Mouse (Mus musculus): ENCODE data around the gene Ttc26.

Ttc26 gene

GRCm38 (mm10) chr6:38381129-38381771 lies at the start of gene Ttc26:
Ttc26 (plus strand) TSS chr6:38381469.
- DNase-seq (ENCODE audit: low spot score) = peak; percentile 93

- no peak for DNase-seq (ENCODE audit: low spot score)
These were observed 46.0 kb upstream of the Ttc26 start for GRCm38 (mm10) chr6:38335264-38335663.

- no peak for DNase-seq (ENCODE audit: low spot score)
These were observed 44.0 kb upstream of the Ttc26 start for GRCm38 (mm10) chr6:38337166-38337705.

- no peak for DNase-seq (ENCODE audit: low spot score)
These were observed 43.3 kb upstream of the Ttc26 start for GRCm38 (mm10) chr6:38337951-38338350.

GRCm38 (mm10) chr6:38339078-38339477 lies 42.2 kb upstream of the Ttc26 start:
- DNase-seq (ENCODE audit: low spot score) = no peak

- peak; percentile 28 for DNase-seq (ENCODE audit: low spot score)
These were observed 39.3 kb upstream of the Ttc26 start for GRCm38 (mm10) chr6:38341751-38342665.

- DNase-seq (ENCODE audit: low spot score) = no peak
These were observed 38.6 kb upstream of the Ttc26 start for GRCm38 (mm10) chr6:38342666-38342992.

GRCm38 (mm10) chr6:38343581-38343980 lies 37.7 kb upstream of the Ttc26 start:
- DNase-seq (ENCODE audit: low spot score) = no peak

GRCm38 (mm10) chr6:38344006-38344670 lies 37.1 kb upstream of the Ttc26 start:
- no peak for DNase-seq (ENCODE audit: low spot score)

- DNase-seq (ENCODE audit: low spot score) = no peak
These were observed 35.5 kb upstream of the Ttc26 start for GRCm38 (mm10) chr6:38345796-38346195.

- no peak for DNase-seq (ENCODE audit: low spot score)
These were observed 33.4 kb upstream of the Ttc26 start for GRCm38 (mm10) chr6:38347875-38348274.

GRCm38 (mm10) chr6:38348811-38349453 lies 32.3 kb upstream of the Ttc26 start:
- DNase-seq (ENCODE audit: low spot score) = no peak

GRCm38 (mm10) chr6:38349806-38350205 lies 31.5 kb upstream of the Ttc26 start:
- DNase-seq (ENCODE audit: low spot score) = no peak

GRCm38 (mm10) chr6:38351930-38352329 lies 29.3 kb upstream of the Ttc26 start:
- DNase-seq (ENCODE audit: low spot score) = peak; percentile 16

- peak; percentile 16 for DNase-seq (ENCODE audit: low spot score)
These were observed 28.8 kb upstream of the Ttc26 start for GRCm38 (mm10) chr6:38352451-38352850.

- no peak for DNase-seq (ENCODE audit: low spot score)
These were observed 28.1 kb upstream of the Ttc26 start for GRCm38 (mm10) chr6:38353181-38353580.

- peak; percentile 91 for DNase-seq (ENCODE audit: low spot score)
These were observed 27.2 kb upstream of the Ttc26 start, which contains the start of gene Zc3hav1 for GRCm38 (mm10) chr6:38353811-38354722. Zc3hav1 (minus strand) TSS chr6:38354603.

GRCm38 (mm10) chr6:38354723-38355353 lies 26.4 kb upstream of the Ttc26 start:
- peak; percentile 78 for DNase-seq (ENCODE audit: low spot score)

- DNase-seq (ENCODE audit: low spot score) = no peak
These were observed 25.9 kb upstream of the Ttc26 start for GRCm38 (mm10) chr6:38355354-38355823.

GRCm38 (mm10) chr6:38355862-38356261 lies 25.4 kb upstream of the Ttc26 start:
- DNase-seq (ENCODE audit: low spot score) = peak; percentile 52
